Mouse (Mus musculus) mesoderm, embryonic 11.5 days (tissue): ENCODE data around the gene Mknk1.
A peak's percentile ranks its signal among the peaks of the same experiment; 100 is the strongest.

Source experiments
- DNase-seq: peaks from one replicate; pipeline ENCODE4 v3.0.0-alpha.2; 2012; ENCODE audit warnings: low read depth, low spot score

The Mknk1 gene

DNA sequence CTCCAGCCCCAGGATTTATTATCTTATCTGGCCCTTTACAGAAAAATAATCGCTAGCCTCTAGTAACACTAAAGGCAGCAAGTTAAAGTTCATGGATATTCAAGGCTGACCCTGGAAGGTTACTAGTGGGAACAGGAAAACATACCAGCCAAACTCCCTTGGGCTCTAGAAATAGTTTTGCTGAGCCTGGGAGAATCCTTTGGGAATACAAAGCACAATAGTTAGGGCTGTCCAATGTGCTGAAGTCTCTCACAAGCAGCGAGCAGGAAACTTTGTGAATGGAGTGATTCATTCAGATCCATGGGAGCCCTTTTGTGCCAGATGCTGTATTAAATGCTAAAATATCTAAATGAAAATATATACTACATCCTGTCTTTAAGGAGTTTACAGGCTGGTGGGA is 7.7 kb downstream of the Mknk1 start:
- peak; percentile 41 for DNase-seq

DNA sequence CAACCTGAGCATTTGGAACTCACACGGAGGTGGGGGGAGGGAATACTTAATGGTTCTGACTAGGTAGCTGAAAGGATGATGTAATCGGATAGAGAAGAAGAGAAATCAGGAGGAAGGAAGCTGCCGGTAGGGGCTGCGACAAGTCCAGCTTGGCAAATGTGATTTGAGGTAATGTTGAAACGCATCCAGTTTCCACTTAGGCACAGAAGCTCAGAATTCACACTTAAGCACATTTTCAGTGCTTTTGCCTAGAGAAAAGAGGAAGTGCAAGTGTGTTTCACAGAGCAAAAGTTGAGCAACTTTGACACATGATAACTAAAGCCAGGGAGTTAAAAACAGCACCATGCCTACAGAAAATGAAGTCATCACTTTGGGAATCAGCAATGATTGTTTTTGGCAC is 8.4 kb downstream of the Mknk1 start:
- no peak for DNase-seq

DNA sequence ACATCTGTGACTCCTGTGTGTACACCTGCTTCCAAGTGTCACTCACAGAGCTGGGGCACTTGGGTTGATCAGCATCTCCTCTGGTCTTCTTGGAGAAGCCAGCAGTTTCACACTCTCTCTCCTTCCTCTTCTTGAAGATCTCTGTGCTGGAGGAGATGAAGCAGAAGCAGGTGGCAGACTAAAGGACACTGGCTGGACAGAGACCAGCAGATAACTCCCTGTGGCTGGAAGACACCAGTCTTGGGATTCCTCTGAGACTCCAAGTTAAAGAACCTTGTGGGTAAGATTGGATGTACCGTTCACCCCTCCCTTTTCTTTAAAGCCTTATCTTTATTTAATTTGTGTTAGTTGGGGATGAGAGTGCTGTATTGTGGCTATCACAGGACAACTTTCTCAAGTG is 9.1 kb downstream of the Mknk1 start:
- no peak for DNase-seq

DNA sequence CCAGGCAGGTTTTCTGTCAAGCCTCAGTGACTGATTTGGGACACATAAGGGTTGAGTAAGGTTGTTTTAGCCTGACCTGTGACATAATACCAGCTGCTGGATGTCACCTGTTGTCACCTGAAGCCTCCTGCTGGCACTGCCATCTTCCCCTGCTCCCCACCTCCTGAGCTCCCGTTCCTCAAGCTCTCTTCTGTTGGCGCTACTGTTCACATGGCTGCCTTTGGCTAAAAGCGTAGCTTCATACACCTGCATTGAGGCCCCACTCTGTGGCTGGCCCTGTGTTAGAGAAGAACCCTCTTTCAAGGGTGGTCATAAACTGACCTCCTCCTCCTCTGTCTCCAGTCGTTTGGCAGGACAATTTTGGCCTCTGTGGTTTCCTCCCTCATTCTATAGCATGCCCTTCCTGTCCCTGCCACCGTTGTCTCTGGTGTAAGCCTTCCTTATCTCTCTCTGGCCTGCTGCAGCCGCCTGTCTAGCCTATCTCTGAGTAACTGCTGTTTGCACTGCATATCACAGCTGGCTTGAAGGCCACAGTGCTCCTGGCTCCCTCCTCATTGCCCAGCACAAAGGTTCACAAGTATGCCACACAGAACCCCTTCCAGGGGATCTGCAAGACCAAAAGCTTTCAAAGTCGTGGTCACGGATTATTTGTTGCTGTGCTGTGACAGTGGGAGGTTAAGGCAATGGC is 10.1 kb downstream of the Mknk1 start:
- no peak for DNase-seq

DNA sequence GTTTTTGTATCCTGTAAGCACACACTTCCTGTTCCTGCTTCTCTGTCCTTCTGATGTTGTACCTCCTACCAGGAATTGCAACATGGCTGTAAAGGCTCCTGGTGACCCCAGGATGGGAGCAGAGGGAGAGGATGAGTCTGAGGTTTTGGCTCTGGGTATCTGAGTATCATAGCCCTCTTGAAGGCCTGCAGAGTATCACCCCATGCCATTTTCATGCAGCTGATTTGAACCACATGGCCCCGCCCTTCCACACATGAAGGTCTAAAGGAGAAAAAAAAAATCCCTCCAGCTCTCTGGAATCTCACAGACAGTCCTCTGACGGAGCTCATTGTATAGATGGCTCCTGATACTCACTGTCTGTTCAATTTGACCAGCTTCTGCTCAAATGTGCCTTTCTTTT is 11.1 kb downstream of the Mknk1 start:
- no peak for DNase-seq

DNA sequence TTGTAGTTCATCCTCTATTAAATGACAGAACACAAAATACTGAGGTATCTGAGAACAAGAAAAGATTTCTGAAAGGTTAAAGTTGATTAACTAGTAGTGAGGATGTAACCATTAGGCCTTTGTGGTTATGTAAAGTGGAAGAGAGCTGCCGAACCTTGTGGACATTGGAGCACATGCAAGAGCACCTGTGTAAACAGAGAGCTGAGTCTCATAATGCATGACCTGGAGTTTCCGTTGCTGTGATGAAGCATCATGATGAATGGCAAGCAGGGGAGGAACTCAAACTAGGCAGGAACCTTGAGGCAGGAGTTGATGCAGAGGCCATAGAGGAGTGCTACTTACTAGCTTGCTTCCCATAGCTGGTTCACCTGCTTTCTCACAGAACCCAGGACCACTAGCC is 11.6 kb downstream of the Mknk1 start:
- no peak for DNase-seq

DNA sequence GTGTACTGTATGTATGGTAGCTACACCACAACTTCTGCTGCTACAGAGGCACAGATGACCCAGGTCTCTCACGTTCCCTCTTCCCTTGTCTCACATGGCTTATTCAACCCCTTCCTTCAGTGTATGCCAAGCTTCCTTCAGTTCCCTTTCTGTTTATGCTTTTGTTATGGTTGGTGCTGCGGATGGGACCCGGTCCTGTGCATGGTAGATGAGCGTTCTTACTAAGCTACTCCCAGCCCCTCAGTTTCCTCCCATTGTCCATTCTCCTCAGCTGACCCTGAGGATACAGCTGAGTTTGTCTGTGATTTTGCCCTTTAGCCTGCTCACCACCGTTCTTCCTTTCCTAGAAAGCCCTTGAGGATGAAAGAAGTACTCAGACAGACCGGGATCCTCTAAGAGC is 12.6 kb downstream of the Mknk1 start:
- DNase-seq = no peak

DNA sequence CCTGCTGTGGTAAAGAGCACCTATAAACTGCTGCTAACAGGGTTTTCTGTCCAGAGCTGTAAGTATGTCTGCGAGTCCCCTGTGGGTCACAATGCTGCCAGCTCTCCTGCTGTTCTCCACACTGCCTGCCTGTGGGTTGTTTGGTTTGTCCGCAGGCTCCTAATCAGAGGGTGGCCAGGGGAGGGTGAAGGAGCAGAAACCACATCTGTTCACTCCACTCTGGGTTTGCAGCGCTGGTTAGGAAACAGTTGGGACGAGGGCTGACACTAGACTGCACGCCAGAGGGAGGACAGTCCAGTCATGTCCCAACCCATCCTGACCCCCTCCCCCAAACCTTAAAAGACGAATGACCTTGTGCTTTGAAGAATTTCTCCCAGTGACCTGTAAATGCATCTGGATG is 16.1 kb downstream of the Mknk1 start:
- DNase-seq = no peak

DNA sequence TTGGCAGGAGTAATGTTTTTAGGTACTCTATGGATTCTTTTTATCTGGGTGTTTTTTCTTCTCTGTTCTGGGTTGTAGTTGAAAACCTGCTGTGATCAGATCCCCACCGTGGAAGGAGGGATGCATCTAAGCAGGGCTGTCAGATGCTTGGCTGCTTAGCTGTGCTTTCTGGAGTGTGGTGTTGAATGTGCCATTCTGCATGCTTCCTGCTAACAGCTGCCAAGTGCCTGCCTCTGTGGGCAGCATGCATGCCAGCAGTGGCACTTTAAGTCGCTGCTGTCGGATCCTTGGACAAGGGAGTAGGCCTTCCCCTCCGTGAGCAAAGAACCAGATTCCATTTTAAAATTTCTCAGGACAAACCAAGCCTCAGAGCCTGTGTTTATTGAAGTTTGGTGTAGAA is 16.6 kb downstream of the Mknk1 start:
- no peak for DNase-seq

DNA sequence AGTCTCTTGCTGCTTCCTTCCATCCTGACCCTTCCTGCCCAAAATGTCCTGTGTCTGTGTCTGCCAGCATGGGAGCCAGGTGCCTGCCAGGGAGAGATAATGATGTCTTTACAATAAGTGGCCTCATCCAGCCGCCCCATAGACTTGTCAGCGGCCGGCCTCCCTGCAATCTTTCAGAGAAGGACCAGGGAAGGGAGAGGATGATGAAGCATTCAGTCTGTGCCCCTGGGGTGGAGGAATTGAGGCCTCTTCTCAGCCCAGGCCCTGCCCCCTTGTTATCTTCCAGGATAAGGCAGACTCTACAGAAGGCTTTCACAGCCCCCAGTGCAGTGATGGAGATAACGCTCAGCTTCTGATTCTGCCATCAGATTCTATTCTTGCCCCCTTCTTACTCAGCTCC is 17.3 kb downstream of the Mknk1 start:
- DNase-seq = no peak

DNA sequence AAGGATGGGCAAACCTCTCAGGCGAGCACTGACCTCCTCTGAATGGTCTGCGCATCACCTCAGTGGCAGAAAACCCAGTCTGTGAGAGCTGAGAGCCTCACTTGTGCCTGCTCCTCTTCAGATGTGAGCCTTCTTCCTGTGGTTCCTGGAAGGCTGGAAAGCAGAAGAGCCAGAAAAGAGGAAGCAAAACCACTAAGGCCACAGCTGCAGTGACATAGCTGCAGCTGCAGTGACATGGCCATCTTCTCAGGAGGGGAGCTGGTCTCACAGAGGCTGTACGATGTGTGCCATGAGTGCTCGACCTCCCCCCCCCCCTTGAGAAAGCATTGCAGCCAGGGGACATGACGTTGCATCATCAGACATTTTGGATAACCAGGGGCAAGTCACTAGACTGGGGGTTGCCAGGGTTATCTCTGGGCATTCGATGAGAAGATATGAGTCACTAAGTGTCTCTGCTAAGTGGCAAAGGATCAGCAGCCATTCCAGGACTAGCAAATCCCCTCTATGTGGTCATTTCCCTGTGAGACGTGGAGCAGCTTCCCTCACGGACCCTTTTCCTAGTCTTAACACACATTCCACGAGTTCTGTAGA is 18.4 kb downstream of the Mknk1 start:
- no peak for DNase-seq

DNA sequence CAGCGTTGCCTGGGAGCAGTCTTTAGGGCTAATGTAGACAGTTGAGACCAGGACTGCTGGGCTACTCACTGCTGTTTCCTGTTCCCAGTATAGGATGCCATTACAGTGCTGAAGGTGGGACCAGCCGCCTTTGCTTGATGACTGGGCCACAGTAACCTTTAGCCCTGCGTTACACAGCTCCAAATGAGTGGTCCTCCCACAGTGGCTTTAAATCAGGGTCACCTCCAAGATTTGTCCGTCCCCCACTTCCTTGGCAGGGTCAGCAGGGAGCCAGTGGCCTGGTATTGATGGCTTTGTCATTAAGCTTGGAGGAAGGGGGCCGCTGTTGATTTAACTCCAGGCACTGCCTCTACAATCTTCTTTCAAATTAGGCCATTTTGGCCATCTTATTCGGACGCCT is 24.4 kb downstream of the Mknk1 start:
- DNase-seq = no peak

DNA sequence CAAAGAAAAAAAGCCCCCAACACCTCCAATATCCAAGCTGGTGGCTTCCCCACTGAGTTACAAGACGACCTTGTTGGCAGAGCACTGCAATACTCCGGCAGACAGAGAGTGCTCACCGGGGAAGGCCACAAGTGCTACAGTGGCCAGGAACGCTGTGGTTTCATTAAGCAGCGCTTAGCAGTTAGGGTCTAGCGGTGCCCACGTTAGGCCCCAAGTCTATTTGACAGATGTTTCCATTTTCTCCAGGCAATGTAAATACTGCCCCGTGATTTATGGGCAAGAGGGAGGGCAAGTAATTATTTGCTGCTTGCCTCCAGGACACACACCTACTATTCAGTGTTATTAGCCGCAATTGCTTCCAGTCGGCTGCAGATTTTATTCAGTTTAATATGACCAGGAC is 24.9 kb downstream of the Mknk1 start:
- DNase-seq = peak; percentile 65

DNA sequence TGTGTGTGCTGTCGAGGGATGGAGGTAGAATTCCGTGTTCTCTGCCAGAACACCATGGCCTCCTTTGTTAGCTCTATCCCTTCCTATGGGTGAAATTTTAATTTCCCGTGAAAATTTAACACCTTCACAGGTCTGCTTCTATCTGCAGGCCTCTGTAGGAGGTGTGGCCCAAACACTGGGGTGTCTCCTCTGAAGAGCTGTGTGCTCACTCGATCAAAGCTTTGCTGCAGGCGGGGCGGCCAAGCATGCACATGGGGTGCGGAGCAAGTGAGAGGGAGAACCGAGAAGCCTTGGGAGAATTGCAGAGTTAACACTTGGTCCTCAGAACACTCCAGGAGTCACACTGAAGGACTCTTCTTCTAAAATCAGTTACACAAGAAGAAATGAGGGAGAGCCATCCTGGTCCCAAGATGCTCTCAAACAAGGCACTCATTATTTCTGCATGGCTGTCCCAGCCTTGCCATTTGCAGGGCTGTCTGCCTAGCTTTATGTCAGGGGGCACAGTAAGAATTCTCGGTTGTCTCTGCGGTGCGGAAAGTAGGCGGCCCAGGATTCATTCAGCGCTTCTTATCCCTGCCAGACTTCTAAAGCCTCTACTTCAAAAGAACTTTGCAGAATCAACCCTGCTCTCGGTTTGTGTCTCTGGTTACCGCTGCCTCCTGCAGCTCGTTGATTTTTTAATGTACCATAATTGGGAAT is 30.7 kb downstream of the Mknk1 start:
- no peak for DNase-seq

DNA sequence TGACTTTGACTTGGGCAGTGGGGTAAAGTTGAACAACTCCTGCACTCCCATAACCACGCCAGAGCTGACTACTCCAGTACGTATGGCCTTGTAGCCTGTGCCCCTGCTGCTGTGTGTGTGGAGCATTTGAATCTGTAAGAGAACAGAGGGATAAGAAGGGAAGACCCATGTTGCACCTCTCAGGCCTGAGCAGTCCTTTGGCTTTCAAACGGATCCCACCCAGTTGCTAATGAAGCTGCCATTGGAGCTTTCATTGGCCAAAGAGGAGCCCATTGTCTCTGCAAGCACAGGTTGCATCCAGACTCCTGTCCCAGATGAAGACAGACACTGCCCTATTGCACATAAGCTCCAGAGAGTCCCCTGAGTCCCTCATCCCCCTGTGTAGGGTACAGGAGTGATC is 34.2 kb downstream of the Mknk1 start:
- DNase-seq = no peak

DNA sequence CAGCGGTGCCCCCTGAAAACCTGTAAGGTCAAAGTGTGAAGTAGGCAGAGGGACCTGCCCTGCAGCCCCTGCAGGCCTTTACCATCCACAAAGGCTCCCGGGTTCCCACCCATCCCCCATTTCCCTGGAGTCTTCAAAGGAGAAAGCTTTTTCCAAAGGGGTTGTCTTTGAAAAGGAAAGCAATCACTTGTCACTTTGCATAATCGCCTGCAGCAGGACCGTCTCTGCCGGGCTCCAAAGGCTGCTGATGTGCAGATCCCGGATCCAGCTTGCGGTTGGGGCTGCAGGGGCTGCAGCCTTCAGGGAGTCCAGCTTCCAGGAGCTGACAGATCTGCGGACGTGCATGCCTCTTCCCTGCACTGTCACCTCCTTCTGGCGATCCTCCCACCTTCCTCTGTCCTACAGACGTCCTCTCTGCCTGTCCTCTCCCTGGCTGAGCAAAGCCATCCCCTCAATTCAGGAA is 39.2 kb downstream of the Mknk1 start:
- DNase-seq = peak; percentile 72

DNA sequence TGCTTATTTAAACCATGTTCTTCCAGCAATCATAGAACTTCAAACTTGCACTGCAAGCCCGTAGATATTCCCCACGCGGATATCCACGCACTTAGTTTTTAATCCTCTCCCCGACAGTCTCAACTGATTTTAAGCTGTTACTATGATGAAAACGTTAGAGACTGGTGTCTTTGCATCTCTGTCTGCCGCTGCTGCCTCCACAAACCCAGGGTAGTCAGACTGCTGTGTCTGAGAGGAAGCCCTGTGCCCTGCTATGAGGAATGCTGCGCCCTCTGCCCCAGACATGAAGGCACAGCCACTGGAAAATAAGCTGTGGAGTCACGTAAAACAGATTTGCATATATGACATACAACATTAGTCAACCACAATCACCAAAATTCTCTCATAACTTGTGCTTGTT is 39.8 kb downstream of the Mknk1 start:
- no peak for DNase-seq

DNA sequence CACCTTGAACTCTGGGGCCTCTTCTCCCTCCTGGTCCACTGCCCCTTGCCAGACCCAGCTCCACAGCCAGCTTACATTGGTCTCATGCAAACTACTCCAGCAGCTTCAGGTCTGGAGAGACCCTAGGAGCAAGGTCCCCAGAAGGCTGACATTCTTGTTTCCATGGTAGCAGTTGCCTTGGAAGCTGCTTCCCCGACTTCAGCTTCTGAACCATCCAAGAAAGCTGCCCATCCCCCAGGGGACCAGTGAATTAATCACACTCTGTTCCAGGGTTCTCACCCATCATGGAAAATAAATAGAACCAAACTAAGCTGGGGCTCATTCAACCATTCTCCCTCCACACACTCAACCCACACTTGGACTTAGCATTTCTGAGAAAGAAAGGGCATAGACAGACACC is 42.2 kb downstream of the Mknk1 start:
- DNase-seq = peak; percentile 75

DNA sequence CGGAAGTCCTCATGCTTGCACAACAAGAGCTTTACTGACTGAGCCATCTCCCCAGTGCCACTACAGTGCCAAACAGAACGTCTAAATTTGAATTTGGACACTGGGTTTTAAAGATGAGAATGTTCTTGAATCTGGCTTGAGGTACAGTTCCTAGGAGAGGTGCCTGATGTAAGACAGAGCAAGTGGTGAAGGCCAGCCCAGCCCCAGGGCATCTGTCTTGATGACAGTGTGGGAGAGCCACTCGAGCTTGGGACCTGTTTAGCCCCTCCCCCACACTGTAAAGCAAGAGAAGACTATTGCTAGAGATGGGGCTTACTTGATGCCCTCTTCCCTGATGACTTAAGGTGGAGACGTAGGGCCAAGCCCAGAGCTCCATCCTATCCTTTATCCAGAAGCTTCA is 43.2 kb downstream of the Mknk1 start:
- DNase-seq = no peak

DNA sequence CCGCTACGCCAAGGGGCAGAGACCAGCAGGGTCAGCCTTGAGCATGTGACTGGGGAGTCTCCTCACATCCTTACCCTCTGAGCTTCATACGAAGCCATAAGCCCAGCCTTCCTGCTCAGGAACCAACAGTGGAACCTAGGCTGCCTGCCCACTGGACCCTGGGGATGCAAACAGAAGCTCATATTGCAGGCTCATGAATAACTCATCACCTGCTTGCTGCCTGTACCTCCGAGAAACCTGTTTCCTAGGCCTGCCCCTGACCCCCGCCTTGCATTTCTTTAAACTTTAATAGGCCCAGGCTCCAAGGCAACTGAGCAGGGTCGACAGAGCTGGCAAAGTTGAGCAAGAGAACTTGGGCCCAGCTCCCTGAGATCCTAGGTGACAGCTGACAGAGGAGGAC is 45.0 kb downstream of the Mknk1 start, which contains the start of gene Kncn:
TSS of gene Kncn (plus strand) at position 379 of the 400 bp plus-strand sequence.
- no peak for DNase-seq

DNA sequence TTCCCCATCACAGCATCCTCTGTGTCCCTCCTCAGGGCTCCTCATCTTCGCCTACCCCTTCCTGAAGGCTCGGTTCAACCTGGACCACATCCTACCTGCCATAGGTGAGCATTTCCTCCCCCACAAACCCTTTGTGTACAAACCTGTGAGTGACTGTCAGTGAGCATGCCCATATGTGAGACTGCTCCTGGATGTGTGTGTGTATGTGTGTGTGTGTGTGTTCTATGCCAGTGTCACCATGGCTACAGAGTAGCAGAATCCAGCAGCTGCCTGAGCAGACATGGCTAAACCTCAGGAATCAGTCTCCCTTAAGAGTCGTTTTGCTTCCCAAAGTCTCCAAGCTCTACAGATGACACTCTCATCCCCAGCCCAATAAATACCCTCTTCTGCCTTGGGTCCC is 46.8 kb downstream of the Mknk1 start:
- no peak for DNase-seq

DNA sequence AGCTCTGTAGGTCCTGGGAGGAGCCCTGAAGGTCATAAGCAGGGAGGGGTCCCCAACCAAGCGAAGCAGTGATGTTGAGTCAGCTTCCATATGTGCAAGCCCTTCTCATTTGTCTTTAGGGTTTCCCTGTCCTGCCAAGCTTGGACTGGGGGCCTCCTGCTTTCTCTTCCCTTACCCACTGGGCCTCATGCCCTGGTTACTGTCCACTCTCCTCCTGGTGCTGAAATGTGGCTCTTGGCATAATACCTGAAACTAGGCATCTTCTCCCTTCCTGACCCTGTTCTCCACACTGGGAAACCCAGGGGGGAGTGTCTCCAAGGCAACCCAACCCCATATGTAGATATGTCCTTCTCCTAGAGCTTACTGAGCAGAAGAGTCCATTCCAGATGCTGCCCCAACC is 47.9 kb downstream of the Mknk1 start:
- DNase-seq = no peak

DNA sequence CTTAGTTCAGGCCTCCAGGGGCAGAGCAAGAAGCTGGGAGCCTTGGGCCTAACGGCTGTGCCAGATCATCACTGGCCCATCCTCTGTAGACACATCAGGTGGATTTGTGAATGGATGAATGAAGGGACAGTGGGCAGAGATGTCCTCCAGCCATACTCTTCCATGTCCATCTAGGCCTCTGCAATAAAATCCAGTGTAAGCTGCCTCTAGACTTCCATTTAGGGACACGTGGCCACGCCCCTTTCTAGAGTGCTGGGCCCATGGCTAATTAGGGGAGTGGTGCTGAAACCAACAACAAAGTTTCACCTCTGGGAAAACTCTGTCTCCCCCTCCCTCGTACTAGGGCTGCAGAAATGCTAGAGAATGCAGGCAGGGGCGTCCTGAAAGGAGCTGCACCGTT is 51.1 kb downstream of the Mknk1 start:
- no peak for DNase-seq
